Mouse (Mus musculus): ENCODE measurements around the gene Pdhb.
"Not testable (repeated sequence)": the region's sequence is repeated elsewhere in the genome, so short reads cannot be mapped to it uniquely, and the experiment has no call there.

The Pdhb gene

DNA sequence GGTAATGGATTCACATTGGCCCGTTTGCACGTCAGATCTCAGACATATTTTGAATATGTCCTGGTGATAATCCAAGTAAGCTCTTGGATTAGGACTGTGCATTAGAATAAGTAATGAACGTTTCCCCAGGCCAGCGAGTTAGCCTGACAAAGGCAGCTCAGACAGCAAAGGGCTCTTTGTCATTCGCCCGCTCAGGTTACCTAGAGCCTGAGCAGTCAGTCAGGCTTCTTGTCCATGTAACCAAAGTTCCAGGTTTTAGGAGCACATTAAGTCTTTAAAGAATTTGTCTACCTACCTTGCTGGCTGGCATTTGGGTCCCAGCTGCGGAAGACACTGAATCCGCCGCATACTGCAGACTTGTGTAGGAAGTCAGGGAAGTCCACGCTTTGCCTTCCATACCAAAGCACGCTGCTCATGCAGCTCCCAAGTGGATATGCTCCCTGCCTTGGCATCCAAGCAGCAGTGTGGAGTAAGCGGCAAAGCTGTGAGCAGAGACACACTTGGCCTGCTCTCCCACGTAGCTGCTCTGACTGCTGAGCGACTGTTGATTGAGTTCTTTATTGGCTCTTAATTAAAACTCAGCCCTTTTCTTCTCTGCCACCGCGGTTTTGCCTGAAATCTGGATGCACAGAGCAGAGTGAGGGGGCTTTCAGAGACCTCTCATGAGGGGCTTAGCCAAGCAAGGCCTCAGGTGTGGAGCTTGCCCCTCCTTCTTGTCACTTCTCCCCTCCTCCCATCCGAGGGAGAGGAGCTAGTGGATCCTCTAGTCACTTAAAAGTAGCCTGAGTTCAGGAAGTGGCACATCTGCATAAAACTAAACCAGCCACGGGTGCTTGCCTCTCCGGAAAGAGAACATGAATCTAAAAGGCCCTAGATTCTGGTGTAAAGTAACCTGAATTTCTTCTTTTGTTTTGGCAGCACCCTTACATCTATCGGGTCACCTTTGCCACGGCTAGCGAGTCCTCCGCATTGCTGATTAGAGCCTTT, 32.8 kb downstream of the Pdhb start:
- DNase-seq (ENCODE audit: low read depth, low spot score) = no peak

DNA sequence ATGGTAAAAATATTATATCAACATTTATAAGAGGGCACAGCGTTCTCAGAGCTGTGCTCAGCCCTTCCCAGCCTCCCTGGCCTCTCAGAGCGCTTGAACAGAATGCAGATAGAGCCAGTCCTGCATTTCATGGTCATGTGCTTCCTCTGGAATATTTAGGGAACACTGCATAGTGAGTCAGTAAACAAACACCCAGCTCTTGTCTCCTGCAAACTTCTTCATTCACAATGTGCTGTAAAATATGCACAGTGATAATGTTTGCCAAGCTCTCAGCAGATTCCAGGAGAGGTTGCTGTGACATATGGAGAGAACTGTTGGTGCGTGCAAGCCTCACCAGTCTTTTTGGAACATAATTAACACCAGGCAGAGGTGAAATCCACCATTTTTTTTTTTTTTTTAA, 37.7 kb downstream of the Pdhb start:
- DNase-seq (ENCODE audit: low read depth, low spot score) = peak; percentile 82

- DNase-seq (ENCODE audit: low read depth, low spot score) = peak; percentile 13
Observed at GRCm38 (mm10) chr14:8134234-8134633, 38.6 kb downstream of the Pdhb start.

GRCm38 (mm10) chr14:8132789-8133188, 40.0 kb downstream of the Pdhb start:
- no peak for DNase-seq (ENCODE audit: low read depth, low spot score)

DNA sequence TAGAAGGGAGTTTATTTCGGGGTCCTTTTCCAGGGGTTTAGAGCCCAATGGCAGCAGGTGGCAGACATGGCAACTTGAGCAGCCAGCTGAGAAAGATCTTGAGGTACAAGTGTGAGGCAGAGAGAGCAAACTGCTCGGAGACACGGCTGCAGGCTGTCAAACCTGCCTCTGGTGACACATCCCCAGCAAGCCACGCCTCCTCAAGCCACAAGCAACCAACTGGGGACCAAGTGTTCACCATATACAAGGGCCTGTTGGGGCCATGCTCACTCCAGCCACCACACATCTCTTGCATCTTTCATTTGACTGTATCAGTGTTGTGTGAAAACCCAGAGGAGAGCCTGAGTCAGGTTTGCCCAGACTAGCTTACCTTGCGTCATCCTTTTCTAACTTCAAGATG, 44.9 kb downstream of the Pdhb start:
- DNase-seq (ENCODE audit: low read depth, low spot score) = no peak

DNA sequence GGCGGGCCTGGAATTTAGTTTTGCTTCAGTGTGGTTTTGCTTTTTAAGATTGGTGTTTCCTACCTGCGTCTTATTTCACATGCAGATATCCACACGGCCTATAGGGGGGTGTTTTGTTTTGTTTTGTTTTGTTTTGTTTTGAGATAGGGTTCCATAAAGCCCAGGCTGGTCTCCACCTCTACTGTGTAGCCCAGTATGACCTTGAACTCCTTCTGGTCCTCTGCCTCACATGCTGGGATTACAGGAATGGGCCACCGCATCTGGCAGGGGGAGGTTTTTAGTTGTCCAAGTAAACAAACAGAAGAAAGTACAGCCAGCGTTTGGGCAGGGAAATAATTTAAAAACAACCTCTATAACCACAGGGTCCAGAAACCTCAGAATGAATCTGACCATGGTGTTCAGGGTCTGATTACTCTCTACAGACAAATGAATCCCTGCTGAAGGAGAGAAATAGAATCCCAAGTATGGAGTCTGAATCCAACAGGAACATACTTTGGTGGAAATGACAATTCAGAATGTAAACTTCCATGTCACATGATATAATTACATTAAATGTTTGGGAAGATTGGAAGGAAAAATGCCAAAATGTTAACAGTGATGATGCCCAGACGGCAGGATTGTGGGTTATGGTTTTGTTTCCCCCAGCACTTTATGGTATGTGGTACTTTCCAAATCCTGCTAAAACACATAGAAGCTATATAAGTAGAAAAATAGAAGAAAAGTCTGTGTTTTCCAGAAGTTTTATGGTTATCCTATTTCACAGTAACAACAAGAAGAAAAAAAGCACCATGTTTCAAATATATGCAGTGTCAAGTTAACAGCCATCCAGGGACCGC, 48.6 kb downstream of the Pdhb start:
- DNase-seq (ENCODE audit: low read depth, low spot score) = no peak

GRCm38 (mm10) chr14:8123611-8124010, 49.2 kb downstream of the Pdhb start:
- DNase-seq (ENCODE audit: low read depth, low spot score) = not testable (repeated sequence)

DNA sequence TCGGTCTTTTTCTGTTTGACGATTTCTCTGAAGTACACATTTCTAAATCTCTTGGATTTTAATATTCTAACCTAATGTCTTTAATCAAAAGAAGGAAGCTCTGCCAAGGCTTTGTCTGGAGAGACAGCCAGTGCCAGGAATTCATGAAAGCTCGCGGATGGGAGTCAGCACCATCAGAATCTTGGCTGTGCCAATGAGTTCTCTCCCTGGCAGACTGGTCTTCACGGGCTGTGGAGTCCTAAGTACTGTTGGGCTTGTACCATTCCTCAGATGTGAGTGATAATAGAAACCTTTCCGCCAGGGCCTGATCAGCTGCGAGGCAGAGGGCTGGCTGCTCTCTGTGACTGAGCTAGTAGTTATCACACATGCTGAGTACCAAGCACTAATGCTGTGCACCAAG, 49.7 kb downstream of the Pdhb start:
- no peak for DNase-seq (ENCODE audit: low read depth, low spot score)

DNA sequence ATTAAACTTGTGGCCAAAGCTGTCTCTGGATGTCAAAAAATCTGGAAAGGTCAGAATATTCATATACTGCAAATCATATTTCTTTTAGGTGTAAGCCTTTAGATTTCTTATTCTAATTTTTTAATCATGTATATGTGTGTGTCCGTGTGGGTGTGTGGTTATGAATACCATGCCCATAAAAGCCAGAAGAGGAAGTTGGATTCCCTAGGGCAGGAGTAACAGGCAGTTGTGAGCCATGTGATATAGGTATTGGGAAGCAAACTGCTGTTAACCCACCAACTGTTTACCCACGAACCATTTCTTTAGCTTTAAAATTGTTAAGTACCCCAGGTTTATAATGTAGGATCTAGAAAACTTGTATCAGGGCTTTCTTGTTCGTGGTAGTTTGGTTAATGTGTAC, 52.9 kb downstream of the Pdhb start:
- DNase-seq (ENCODE audit: low read depth, low spot score) = no peak

DNA sequence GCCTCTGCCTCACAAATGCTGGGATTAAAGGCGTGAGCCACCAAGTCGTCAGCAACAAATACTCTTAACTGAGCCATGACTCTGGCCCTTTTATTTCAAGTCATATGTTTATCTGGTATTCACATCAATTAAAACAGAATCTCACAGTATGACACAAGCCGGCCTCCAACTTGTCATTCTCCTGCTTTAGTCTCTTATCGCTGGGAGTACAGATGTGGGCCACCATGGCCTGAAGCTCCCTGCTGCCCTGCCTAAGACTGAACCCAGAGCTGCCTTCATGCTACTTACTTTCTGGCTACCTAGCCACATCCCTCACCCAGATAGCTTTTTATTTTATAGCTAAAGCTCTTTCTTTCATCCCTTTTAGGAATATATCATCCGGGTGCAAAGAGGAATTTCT, 53.4 kb downstream of the Pdhb start:
- DNase-seq (ENCODE audit: low read depth, low spot score) = no peak

- DNase-seq (ENCODE audit: low read depth, low spot score) = no peak
Observed at GRCm38 (mm10) chr14:8117371-8117770, 55.5 kb downstream of the Pdhb start.

Data from 3T3-L1 (cell line).